Mouse (Mus musculus): ENCODE measurements at regions not wholly inside any gene's neighbourhood (a gene's known extent, or its start where the extent isn't known, plus 50 kb on each side); places are given as distances from the start of the nearest gene placed in this dataset.

DNA sequence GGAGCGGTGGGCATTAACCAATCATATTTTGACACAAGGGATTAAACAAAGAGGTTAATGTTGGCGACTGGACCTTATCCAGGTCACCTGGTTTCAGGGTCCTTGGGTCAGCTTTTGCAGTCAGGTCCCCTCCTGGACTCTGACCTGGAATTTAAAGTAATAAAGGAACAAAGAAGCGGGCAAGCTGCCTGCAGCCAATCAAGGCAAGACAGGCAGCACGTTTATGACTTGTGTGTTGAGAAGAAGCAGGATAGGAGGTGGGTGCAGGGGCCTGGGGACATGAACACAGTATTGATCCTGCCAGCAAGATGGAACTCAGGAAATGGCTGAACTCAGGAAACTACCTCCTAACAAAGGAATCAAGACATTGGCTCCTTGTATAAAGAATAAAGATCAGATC lies 108.5 kb downstream of the Olfm1 start:
- TF ChIP-seq CTCF (IDR thresholded peaks at IDR 0.05; ENCODE audit: low read depth, low read length) = no peak
- no peak for TF ChIP-seq POLR2AphosphoS5 (IDR thresholded peaks at IDR 0.05; ENCODE audit: insufficient replicate concordance, low read depth, low read length)
- no peak for TF ChIP-seq GATA1 (IDR thresholded peaks at IDR 0.05; ENCODE audit: borderline replicate concordance, low read length)
- TF ChIP-seq TAL1 (conservative IDR thresholded peaks at IDR 0.05; ENCODE audit: low read depth, low read length) = no peak
- no peak for TF ChIP-seq GATA2 (IDR thresholded peaks at IDR 0.05; ENCODE audit: borderline replicate concordance, low read depth, low read length)
